Mouse (Mus musculus) lung, adult 2 months (tissue): ENCODE data around the gene Atp5h.

ENCODE experiments used
- CTCF ChIP-seq: fragments of 200-500 bp; IDR thresholded peaks from 2 replicates; pipeline ENCODE4 v1.5.1; 2011; ENCODE audit warnings: mild to moderate bottlenecking, low read length, control low read depth; ENCODE audit not compliant: insufficient read depth
- POLR2A ChIP-seq: fragments of 200-500 bp; IDR thresholded peaks from 2 replicates; pipeline ENCODE4 v1.6.1; 2011; ENCODE audit warnings: low read depth, mild to moderate bottlenecking, control low read depth, low read length, borderline replicate concordance; ENCODE audit errors: extremely low read depth

DNA sequence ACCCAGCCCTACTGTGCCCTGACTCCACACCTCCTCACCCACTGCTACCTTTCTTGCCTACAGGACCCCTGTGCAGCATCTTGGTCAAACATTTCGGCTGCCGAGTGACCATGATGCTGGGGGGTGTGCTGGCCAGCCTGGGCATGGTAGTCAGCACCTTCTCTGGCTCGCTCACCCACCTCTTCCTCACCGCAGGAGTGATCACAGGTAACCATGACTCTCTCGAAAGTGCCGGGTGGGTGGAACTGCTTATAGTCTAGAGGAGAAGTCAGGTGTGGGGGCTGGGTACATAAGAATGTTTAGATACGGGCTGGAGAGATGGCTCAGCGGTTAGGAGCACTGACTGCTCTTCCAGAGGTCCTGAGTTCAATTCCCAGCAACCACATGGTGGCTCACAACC is 45.1 kb upstream of the Atp5h start:
- TF ChIP-seq CTCF (no peak), POLR2A (no peak)
